Mouse (Mus musculus) intestine, postnatal 0 days (tissue): ENCODE data around the gene Mvk. TPM values are rescaled to one million over a fixed set of nuclear protein-coding genes. Genes with fewer than 3 reads are reported as not detected.
A peak's percentile ranks its signal among the peaks of the same experiment; 100 is the strongest.

ENCODE experiments used
- ATAC-seq: fragments of 200-750 bp; cut with Nextera tagmentation; 2 replicates; pipeline ENCODE4 v1.8.0; 2017; ENCODE audit warnings: mild to moderate bottlenecking, moderate TSS enrichment, moderate library complexity
- H3K27ac ChIP-seq: fragments of 300-500 bp; sonication (generic); 2 replicates; pipeline ENCODE4 v1.5.1; 2014; ENCODE audit warnings: mild to moderate bottlenecking, low read depth, low read length, moderate library complexity
- H3K27me3 ChIP-seq: fragments of 300-500 bp; sonication (generic); replicated peaks from 2 replicates; pipeline ENCODE4 v1.6.1; 2014; ENCODE audit warnings: low read length, mixed read lengths; ENCODE audit not compliant: control insufficient read depth, insufficient read depth
- H3K36me3 ChIP-seq: fragments of 300-500 bp; sonication (generic); 2 replicates; pipeline ENCODE4 v1.6.1; 2014; ENCODE audit warnings: mild to moderate bottlenecking, moderate library complexity; ENCODE audit not compliant: control insufficient read depth, insufficient read depth
- H3K4me1 ChIP-seq: fragments of 300-500 bp; sonication (generic); replicated peaks from 2 replicates; pipeline ENCODE4 v1.6.1; 2014; ENCODE audit warnings: antibody characterized with exemption, low read length, mixed read lengths; ENCODE audit not compliant: control insufficient read depth, insufficient read depth
- H3K4me2 ChIP-seq: fragments of 300-500 bp; sonication (generic); replicated peaks from 2 replicates; pipeline ENCODE4 v1.6.1; 2014; ENCODE audit warnings: low read depth, mild to moderate bottlenecking, moderate library complexity
- H3K4me3 ChIP-seq: fragments of 300-500 bp; sonication (generic); 2 replicates; pipeline ENCODE4 v1.5.1; 2014; ENCODE audit warnings: low read depth, low read length
- H3K9ac ChIP-seq: fragments of 300-500 bp; sonication (generic); 2 replicates; pipeline ENCODE4 v1.6.1; 2014; ENCODE audit warnings: mild to moderate bottlenecking, low read depth, low read length
- H3K9me3 ChIP-seq: fragments of 300-500 bp; sonication (generic); 2 replicates; pipeline ENCODE4 v1.6.1; 2016; ENCODE audit warnings: mixed run types; ENCODE audit not compliant: control insufficient read depth
- CTCF ChIP-seq: sonication (generic); IDR thresholded peaks from 2 replicates; pipeline ENCODE4 v1.5.1; 2016; ENCODE audit warnings: low read depth, mild to moderate bottlenecking, control low read depth, antibody characterized with exemption, moderate library complexity
- WGBS: fragments of 180-500 bp; shearing (Covaris S2); extraction: QIAGEN DNeasy Blood & Tissue Kit; methylation state at CpG from one replicate; pipeline ENCODE4 v1.1.7; 2014; 5-methylcytosine and 5-hydroxymethylcytosine counted together
- polyA plus RNA-seq: library from polyadenylated mRNA; unstranded; fragments of >200 nt; fragmentation: Nextera tagmentation; extraction: Ambion mirVana; gene quantifications from 2 replicates; pipeline ENCODE4 v1.2.1, GENCODE M21; 2015

Mvk gene
- 13.8 and 14.4 TPM in 2 replicates for polyA plus RNA-seq

DNA sequence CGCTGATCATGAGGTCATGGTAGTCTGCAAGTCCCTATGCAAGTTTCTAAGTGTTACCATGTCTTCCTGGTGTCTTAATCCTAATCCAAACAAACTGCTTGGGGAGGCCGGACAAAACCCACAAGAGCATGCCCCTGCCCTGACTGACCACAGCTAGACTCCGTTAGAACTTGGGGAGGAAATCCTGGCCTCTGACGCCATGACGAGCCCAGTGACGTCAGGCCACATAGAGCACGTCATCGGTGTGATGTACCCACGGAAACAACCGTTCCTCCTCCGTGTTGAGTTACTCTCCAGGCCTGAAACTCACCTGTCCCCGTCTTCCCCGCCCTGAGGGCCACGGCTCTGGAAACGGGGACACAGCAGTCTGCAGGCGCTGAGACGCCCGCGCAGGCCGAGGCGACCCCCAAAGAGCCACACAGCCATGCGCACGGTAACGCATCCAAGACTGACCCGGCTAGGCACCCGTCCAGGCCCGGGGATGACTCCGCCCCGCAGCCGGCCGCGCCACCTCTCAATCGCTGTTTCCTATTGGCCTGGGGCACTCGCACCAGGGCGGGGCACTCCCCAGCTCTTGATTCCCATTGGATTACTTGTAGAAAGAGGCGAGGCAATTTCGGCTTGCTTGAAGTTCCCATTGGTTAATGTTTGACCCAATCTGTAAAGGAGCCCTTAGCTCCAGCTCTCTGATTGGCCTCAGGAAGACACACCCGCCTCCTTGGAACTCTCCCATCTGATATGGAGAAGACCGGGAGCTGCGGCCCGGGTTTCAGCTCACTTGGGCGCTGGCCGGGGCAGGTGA lies at the start of gene Mvk, which contains the start of gene Mmab:
Mvk (plus strand) TSS at position 704 of the 802 bp plus-strand sequence.
Mmab (minus strand) TSS at position 495 of the 802 bp plus-strand sequence.
- 0 out of 2 replicates have a peak, but pooled peaks cover 3% of the 10 kb centered on the region for H3K4me1 ChIP-seq
- no peak for TF ChIP-seq CTCF
- H3K27ac ChIP-seq = peak within 1 kb of the TSS; percentile 28; the same call in 1 of the 2 replicates
- peak within 1 kb of the TSS; percentile 76 for H3K4me3 ChIP-seq
- H3K27me3 ChIP-seq = no peaks in the 10 kb centered on the region
- peak within 1 kb of the TSS; percentile 89 for H3K4me2 ChIP-seq
- H3K36me3 ChIP-seq = peaks cover 14% of the 10 kb centered on the region; the same call in 1 of the 2 replicates
- ATAC-seq = peak; percentile 97
- 1% methylated on average over 43 of the region's 43 CpGs for WGBS
- H3K9ac ChIP-seq = peak within 1 kb of the TSS; percentile 54
- no peaks in the 10 kb centered on the region for H3K9me3 ChIP-seq

DNA sequence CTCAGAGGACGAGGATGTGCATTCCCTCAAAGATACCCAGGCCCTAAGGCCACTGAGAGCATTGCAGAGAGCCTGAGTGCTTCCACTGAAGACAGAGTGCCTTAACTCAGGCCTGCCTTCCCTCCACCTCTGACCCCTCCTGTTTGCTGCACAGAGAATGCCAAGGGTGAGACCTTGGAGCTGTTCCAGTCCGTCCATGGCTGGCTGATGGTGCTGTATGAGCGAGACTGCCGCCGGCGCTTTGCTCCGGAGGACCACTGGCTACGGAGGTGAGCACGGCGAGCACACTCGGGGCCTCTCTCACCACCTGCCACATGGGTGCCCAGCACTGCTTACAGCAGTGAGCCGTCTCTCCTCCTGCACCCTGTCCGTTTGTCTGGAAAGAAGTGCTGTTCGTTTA lies 37.5 kb upstream of the Mvk start:
- Histone ChIP-seq H3K36me3 (peaks cover 99% of the 10 kb centered on the region), H3K4me1 (no peaks in the 10 kb centered on the region), H3K9me3 (no peaks in the 10 kb centered on the region), H3K9ac (no peak overlapping the region), H3K4me3 (no peak overlapping the region), H3K27me3 (no peaks in the 10 kb centered on the region), H3K27ac (no peak overlapping the region), H3K4me2 (no peak overlapping the region)
- TF ChIP-seq CTCF = no peak
- ATAC-seq = no peak
- 94% methylated on average over 14 of the region's 14 CpGs for WGBS

DNA sequence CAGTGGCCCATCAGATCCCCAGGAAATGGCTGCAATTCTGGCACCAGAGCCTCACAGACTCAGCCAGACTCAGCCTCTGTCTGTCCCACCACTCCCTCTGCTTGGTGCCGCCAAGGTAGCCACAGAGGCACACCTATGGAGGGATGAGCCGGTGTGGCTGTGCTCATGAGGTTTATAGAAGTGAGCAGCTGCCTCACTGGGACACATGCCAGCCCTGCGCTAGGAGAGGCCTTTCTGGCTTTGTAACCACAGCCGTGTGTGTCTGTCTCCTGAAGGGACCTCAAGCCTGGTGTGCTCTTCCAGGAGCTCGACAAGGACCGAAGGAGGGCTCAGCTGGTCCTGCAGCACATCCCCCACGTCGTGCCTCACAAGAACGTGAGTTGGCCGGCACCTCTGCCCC lies 36.8 kb upstream of the Mvk start:
- no peak for ATAC-seq
- Histone ChIP-seq H3K9me3 (no peaks in the 10 kb centered on the region), H3K9ac (no peak overlapping the region), H3K4me3 (no peak overlapping the region), H3K4me2 (no peak overlapping the region), H3K4me1 (no peaks in the 10 kb centered on the region), H3K36me3 (peaks cover 99% of the 10 kb centered on the region), H3K27ac (no peak overlapping the region), H3K27me3 (no peaks in the 10 kb centered on the region)
- TF ChIP-seq CTCF = no peak
- 82% methylated on average over 10 of the region's 10 CpGs for WGBS

DNA sequence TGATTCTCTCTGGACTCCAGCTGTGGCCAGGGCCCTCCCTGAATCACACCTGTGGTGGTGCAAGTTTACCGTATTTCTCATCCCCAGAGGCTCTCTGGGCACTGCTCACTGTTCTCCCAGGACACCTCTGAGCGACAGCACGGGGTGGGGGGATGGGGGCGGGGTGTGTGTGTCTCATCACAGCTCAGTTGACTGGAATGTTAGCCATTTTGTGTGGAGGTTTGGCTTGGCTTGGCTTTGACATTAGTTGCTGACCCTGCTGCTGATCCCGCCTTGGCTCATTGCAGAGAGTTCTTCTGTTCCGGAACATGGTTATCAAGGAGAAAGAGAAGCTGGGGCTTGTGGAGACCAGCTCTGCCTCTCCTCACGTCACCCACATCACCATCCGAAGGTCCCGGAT lies 36.3 kb upstream of the Mvk start:
- Histone ChIP-seq H3K9me3 (no peaks in the 10 kb centered on the region), H3K27me3 (no peaks in the 10 kb centered on the region), H3K4me3 (no peak overlapping the region), H3K9ac (no peak overlapping the region), H3K4me1 (no peaks in the 10 kb centered on the region), H3K4me2 (no peak overlapping the region), H3K27ac (no peak overlapping the region), H3K36me3 (peaks cover 99% of the 10 kb centered on the region)
- WGBS = 91% methylated on average over 9 of the region's 9 CpGs
- no peak for TF ChIP-seq CTCF
- ATAC-seq = no peak

DNA sequence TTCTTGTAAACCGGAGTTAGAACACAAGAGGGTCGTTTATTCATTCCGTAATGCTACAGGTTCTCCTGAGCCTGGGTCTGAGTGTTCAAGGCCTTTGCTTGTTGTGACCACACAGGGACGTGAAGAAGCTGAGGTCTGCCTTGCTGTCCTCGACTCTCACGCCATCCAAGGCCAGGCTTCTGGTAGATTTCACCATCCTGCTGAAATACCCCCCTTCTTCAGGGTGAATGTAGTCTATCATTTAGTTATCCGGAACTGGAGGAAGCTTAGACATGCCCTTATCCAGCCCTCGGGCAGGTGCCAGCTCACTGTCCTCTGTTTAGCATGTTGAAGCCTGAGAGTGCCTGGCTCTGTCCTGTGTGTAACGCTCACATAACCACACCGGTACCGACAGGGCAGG lies 35.2 kb upstream of the Mvk start:
- H3K9ac ChIP-seq = no peak overlapping the region
- peaks cover 100% of the 10 kb centered on the region for H3K36me3 ChIP-seq
- 92% methylated on average over 11 of the region's 11 CpGs for WGBS
- H3K27ac ChIP-seq = no peak overlapping the region
- no peaks in the 10 kb centered on the region for H3K27me3 ChIP-seq
- no peak overlapping the region for H3K4me2 ChIP-seq
- H3K4me3 ChIP-seq = no peak overlapping the region
- no peaks in the 10 kb centered on the region for H3K9me3 ChIP-seq
- no peak for ATAC-seq
- TF ChIP-seq CTCF = no peak
- H3K4me1 ChIP-seq = no peaks in the 10 kb centered on the region

DNA sequence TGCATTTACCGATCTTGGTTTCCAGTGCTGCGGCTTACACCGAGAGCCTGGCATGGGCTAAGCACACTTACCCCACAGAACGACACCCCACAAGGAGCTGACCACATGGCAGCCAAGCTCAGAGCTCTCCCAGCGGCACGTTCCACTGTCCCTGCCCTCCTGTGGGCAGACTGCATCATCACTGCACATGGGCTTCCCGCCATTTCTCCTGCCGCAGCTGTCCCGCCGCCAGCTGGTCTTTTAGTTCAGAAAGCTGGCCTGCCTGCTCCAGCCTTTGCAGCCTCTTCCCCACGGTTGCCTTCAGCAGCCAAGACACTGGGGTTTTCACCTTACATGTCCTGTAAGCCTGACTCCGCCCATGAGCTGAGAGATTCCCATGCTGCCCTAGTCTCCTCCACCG lies 33.6 kb upstream of the Mvk start:
- ATAC-seq = no peak
- no peak overlapping the region for H3K4me2 ChIP-seq
- H3K27ac ChIP-seq = no peak overlapping the region
- H3K9ac ChIP-seq = no peak overlapping the region
- TF ChIP-seq CTCF = no peak
- H3K4me1 ChIP-seq = no peaks in the 10 kb centered on the region
- H3K9me3 ChIP-seq = no peaks in the 10 kb centered on the region
- 88% methylated on average over 13 of the region's 13 CpGs for WGBS
- H3K4me3 ChIP-seq = no peak overlapping the region
- no peaks in the 10 kb centered on the region for H3K27me3 ChIP-seq
- H3K36me3 ChIP-seq = peaks cover 100% of the 10 kb centered on the region
